13 mouse cellular contexts compared by ENCODE assay signal in genomic region chr4:88525393-88525792, GRCm38 (mm10).
"Had no signal": no experiment of that assay in that cellular context is flagged by ENCODE, and none has a peak within 500 bp of the region (broad histone marks: within the 10 kb centered on the region; RNA-seq: fewer than 3 reads in every experiment).

No protein-coding gene starts in this region.

- DNase-seq: liver, postnatal 0 days; lung, embryonic 14.5 days; lung, postnatal 10 days; midbrain, embryonic 14.5 days; retina, postnatal 1 day; right cerebral cortex, adult 18-20 months; right cerebral cortex, postnatal 25 days; right cerebral cortex, postnatal 4 days; spleen, adult 18-20 months; thymus, adult 18-20 months; thymus, postnatal 14 days; thymus, postnatal 36 days had no signal

- ATAC-seq: liver, postnatal 0 days; midbrain, embryonic 16.5 days had no signal
